Mouse (Mus musculus) cerebellum, postnatal 14 days (tissue): ENCODE data around the gene Cntnap5c.
"Not testable (repeated sequence)": the region's sequence is repeated elsewhere in the genome, so short reads cannot be mapped to it uniquely, and the experiment has no call there.

Experiments
- DNase-seq, 2 experiments: peaks; one replicate each; pipeline ENCODE4 v3.0.0; 2021; ENCODE audit warnings: mixed read lengths in 2 of 2

Cntnap5c gene

GRCm38 (mm10) chr17:57768622-57769610, at the start of gene Cntnap5c:
Gene Cntnap5c (plus strand): TSS chr17:57769570.
- peak; percentile 60 to 71 for DNase-seq

GRCm38 (mm10) chr17:57742119-57742518, 27.3 kb upstream of the Cntnap5c start, which contains the start of gene Gm21834:
Gene Gm21834 (minus strand): TSS chr17:57742219.
- DNase-seq: no peak

- no peak for DNase-seq
Observed at GRCm38 (mm10) chr17:57758033-57758432, 11.3 kb upstream of the Cntnap5c start.

GRCm38 (mm10) chr17:57767306-57767705, 2.1 kb upstream of the Cntnap5c start:
- DNase-seq: no peak

- DNase-seq: peak; percentile 59 to 63
Observed at GRCm38 (mm10) chr17:57770904-57771303, 1.5 kb downstream of the Cntnap5c start.

GRCm38 (mm10) chr17:57788161-57788799, 18.9 kb downstream of the Cntnap5c start:
- no peak for DNase-seq

- no peak for DNase-seq
Observed at GRCm38 (mm10) chr17:57795408-57795807, 26.0 kb downstream of the Cntnap5c start.

- DNase-seq: no peak
Observed at GRCm38 (mm10) chr17:57796668-57797311, 27.4 kb downstream of the Cntnap5c start.

GRCm38 (mm10) chr17:57799414-57799985, 30.1 kb downstream of the Cntnap5c start:
- no peak for DNase-seq

- DNase-seq: no peak
Observed at GRCm38 (mm10) chr17:57801180-57801579, 31.8 kb downstream of the Cntnap5c start.

GRCm38 (mm10) chr17:57837090-57837971, 68.0 kb downstream of the Cntnap5c start:
- DNase-seq: no peak

GRCm38 (mm10) chr17:57855811-57856210, 86.4 kb downstream of the Cntnap5c start:
- DNase-seq: not testable (repeated sequence)

- no peak for DNase-seq
Observed at GRCm38 (mm10) chr17:57865996-57866395, 96.6 kb downstream of the Cntnap5c start.

- no peak for DNase-seq
Observed at GRCm38 (mm10) chr17:57887742-57888389, 118.5 kb downstream of the Cntnap5c start.

GRCm38 (mm10) chr17:57911770-57912293, 142.5 kb downstream of the Cntnap5c start:
- DNase-seq: no peak

GRCm38 (mm10) chr17:57984230-57984629, 214.9 kb downstream of the Cntnap5c start:
- DNase-seq: no peak

- DNase-seq: peak; percentile 1 to 6
Observed at GRCm38 (mm10) chr17:57988420-57988819, 219.1 kb downstream of the Cntnap5c start.

GRCm38 (mm10) chr17:57996461-57996860, 227.1 kb downstream of the Cntnap5c start:
- DNase-seq: no peak

- no peak for DNase-seq
Observed at GRCm38 (mm10) chr17:57999080-57999479, 229.7 kb downstream of the Cntnap5c start.

- no peak for DNase-seq
Observed at GRCm38 (mm10) chr17:58002845-58003244, 233.5 kb downstream of the Cntnap5c start.

GRCm38 (mm10) chr17:58003322-58003721, 234.0 kb downstream of the Cntnap5c start:
- no peak for DNase-seq
